Mouse (Mus musculus): ENCODE measurements around the gene Crebzf. TPM values are rescaled to one million over a fixed set of nuclear protein-coding genes. Genes with fewer than 3 reads are reported as not detected.

Gene Crebzf
- polyA plus RNA-seq, 1 experiment from 2014 or later: 33.8 TPM

Other genes with a start within 250 kb of the Crebzf start
- not detected in 2 replicates for gene Ccdc83, start 177.0 kb upstream of the Crebzf start, polyA plus RNA-seq (2015; fragmentation: Nextera tagmentation; extraction: Ambion mirVana)
- 9.8 and 10.1 TPM in 2 replicates for gene Sytl2, start 140.5 kb upstream of the Crebzf start, polyA plus RNA-seq (2015; fragmentation: Nextera tagmentation; extraction: Ambion mirVana)
- gene Ccdc89, start 16.2 kb upstream of the Crebzf start, polyA plus RNA-seq (2015; fragmentation: Nextera tagmentation; extraction: Ambion mirVana): 1.3 and 1.5 TPM in 2 replicates
- gene Tmem126a, start 14.5 kb downstream of the Crebzf start, polyA plus RNA-seq (2015; fragmentation: Nextera tagmentation; extraction: Ambion mirVana): 139 and 163 TPM in 2 replicates
- gene Tmem126b, start 33.3 kb downstream of the Crebzf start, polyA plus RNA-seq (2015; fragmentation: Nextera tagmentation; extraction: Ambion mirVana): 47.2 and 49.0 TPM in 2 replicates
- 29.8 and 29.9 TPM in 2 replicates for gene Dlg2, start 33.9 kb downstream of the Crebzf start, polyA plus RNA-seq (2015; fragmentation: Nextera tagmentation; extraction: Ambion mirVana)

Measured in neural tube, embryonic 15.5 days (tissue).